Mouse (Mus musculus): ENCODE results near the gene Slc35g3.

GRCm38 (mm10) chr11:69804652-69804940 lies 42.8 kb upstream of the Slc35g3 start:
- no peak for TF ChIP-seq CTCF (IDR thresholded peaks at IDR 0.05; ENCODE audit: low read depth)
- TF ChIP-seq EP300 (IDR thresholded peaks at IDR 0.05; ENCODE audit: low read depth): no peak

Measured in heart, postnatal 0 days (tissue).